Mouse (Mus musculus): Measurements from ENCODE around the gene Mt2. TPM values are rescaled to one million over a fixed set of nuclear protein-coding genes. Genes with fewer than 3 reads are reported as not detected.

Gene Mt2
- polyA plus RNA-seq, 1 experiment from 2014 or later = 47.5 TPM

- Histone ChIP-seq H3K27me3 (replicated peaks; ENCODE audit: control insufficient read depth, insufficient read depth, low read length) (peaks cover 47% of the 10 kb centered on the region), H3K4me1 (ENCODE audit: control insufficient read depth, insufficient read depth, low read length) (peaks cover 17% of the 10 kb centered on the region), H3K27ac (ENCODE audit: low read depth, low read length) (no peak within 1 kb of the TSS), H3K9ac (ENCODE audit: low read length) (peak within 1 kb of the TSS; percentile 64), H3K36me3 (ENCODE audit: control insufficient read depth, insufficient read depth, low read length) (no peaks in the 10 kb centered on the region), H3K4me2 (ENCODE audit: low read length) (peak within 1 kb of the TSS; percentile 86), H3K4me3 (ENCODE audit: low read depth, low read length) (peak within 1 kb of the TSS; percentile 41), H3K9me3 (replicated peaks; ENCODE audit: control insufficient read depth, low read length) (no peaks in the 10 kb centered on the region)
- under 1% methylated on average over 50 of the region's 50 CpGs for WGBS
- ATAC-seq (peak; percentile 87), DNase-seq (ENCODE audit: low spot score) (peak; percentile 89)
Observed at GRCm38 (mm10) chr8:94178857-94179712, 6.6 kb downstream of the Mt2 start, which contains the start of gene Mt1. Gene Mt1 (plus strand): TSS chr8:94179082.

DNA sequence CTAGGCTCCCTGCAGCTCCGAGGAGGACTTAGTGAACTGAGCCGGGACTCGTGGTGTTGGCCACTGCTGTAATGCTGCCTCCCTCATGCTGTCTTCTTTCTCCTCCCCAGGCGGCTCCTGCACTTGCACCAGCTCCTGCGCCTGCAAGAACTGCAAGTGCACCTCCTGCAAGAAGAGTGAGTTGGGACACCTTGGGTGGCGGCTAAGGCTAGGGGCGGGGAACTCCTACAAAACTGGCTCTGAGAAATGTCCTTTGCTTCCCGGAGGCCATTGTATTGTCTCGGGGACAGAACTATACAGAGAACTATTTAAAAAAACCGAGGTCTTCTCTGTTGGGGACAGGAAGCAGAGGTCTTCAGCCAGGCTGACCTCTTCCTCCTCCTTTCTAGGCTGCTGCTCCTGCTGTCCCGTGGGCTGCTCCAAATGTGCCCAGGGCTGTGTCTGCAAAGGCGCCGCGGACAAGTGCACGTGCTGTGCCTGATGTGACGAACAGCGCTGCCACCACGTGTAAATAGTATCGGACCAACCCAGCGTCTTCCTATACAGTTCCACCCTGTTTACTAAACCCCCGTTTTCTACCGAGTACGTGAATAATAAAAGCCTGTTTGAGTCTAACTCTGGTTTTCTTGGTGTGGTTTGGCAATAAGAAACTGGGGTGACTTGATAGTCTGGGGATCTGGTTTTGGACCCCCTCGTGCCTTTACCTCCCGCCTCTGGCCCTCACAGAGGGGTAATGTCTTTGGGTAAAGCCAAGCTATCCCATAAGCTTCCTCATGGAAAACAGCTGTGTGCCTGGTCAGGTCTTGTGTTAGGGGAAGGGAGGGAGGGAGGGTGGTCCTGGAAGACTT is 7.5 kb downstream of the Mt2 start:
- H3K9me3 ChIP-seq (replicated peaks; ENCODE audit: control insufficient read depth, low read length) = no peaks in the 10 kb centered on the region
- H3K27me3 ChIP-seq (replicated peaks; ENCODE audit: control insufficient read depth, insufficient read depth, low read length) = peaks cover 45% of the 10 kb centered on the region
- H3K36me3 ChIP-seq (ENCODE audit: control insufficient read depth, insufficient read depth, low read length) = no peaks in the 10 kb centered on the region
- H3K9ac ChIP-seq (ENCODE audit: low read length) = peak overlapping the region; percentile 64
- peak overlapping the region; percentile 86 for H3K4me2 ChIP-seq (ENCODE audit: low read length)
- ATAC-seq (no peak), DNase-seq (ENCODE audit: low spot score) (no peak)
- no peak overlapping the region for H3K27ac ChIP-seq (ENCODE audit: low read depth, low read length)
- H3K4me3 ChIP-seq (ENCODE audit: low read depth, low read length) = peak overlapping the region; percentile 41
- peaks cover 17% of the 10 kb centered on the region for H3K4me1 ChIP-seq (ENCODE audit: control insufficient read depth, insufficient read depth, low read length)
- WGBS = 4% methylated on average over 25 of the region's 25 CpGs

DNA sequence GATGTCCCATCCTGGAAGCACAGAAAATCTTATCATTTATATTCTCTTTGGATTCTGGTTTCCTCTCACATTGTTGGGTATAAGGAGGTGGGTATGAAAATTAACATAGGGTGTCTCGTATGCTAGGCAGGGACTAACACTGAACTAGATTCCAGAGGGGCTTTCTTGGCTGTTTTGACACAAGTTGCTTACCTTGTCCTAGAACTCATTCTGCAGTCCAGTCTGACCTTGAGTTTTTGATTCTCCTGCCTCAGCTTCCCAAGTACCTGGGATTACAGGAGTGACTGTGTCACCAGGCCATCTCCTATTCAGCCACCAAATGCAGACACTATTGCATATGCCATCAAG is 8.1 kb downstream of the Mt2 start:
- Histone ChIP-seq H3K4me3 (ENCODE audit: low read depth, low read length) (no peak overlapping the region), H3K9me3 (replicated peaks; ENCODE audit: control insufficient read depth, low read length) (no peaks in the 10 kb centered on the region), H3K36me3 (ENCODE audit: control insufficient read depth, insufficient read depth, low read length) (no peaks in the 10 kb centered on the region), H3K27me3 (replicated peaks; ENCODE audit: control insufficient read depth, insufficient read depth, low read length) (peaks cover 44% of the 10 kb centered on the region), H3K27ac (ENCODE audit: low read depth, low read length) (no peak overlapping the region), H3K4me1 (ENCODE audit: control insufficient read depth, insufficient read depth, low read length) (peaks cover 17% of the 10 kb centered on the region), H3K9ac (ENCODE audit: low read length) (no peak overlapping the region), H3K4me2 (ENCODE audit: low read length) (no peak overlapping the region)
- no peak for DNase-seq (ENCODE audit: low spot score)
- ATAC-seq = no peak
- 90% methylated on average over 1 of the region's 1 CpGs for WGBS

DNA sequence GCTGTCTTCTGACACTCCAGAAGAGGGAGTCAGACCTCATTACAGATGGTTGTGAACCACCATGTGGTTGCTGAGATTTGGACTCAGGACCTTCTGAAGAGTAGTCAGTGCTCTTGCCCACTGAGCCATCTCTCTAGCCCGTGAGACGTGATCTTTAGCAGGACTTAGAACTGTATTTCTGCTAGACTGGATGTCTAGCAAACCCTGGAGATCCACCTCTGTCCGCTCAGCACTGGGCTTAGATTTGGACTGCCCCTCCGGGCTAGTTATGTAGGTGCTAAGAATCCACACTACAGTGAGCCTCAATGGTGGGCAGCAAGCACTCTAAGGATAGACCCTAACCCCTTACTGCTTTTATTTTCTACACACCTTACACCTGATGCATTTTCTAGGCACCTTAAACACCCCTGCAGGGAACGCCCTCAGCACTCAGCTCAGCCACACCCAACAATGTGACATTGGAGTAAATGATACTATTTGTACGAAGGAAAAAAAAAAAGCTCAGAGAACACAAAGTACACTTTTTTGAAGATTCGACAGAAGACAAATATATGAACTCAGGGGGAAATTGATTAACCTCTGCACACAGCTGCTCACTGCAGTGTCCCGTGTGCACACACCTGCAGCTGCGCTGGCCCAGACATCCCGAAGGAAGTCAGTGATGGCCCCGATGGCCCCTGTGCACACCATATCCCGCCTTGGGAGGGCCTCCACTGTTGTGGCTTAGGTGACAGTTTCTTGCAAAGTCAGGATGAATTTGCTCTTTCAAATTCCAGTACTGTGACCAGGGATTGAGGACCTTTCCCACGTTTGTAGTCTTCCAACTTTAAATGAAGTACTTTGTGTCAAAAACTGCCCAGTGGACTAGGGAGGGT is 9.8 kb downstream of the Mt2 start:
- H3K27ac ChIP-seq (ENCODE audit: low read depth, low read length) = no peak overlapping the region
- H3K4me2 ChIP-seq (ENCODE audit: low read length) = peak overlapping the region; percentile 45; the same call in 1 of the 2 replicates
- H3K4me3 ChIP-seq (ENCODE audit: low read depth, low read length) = no peak overlapping the region
- H3K36me3 ChIP-seq (ENCODE audit: control insufficient read depth, insufficient read depth, low read length) = no peaks in the 10 kb centered on the region
- H3K9me3 ChIP-seq (replicated peaks; ENCODE audit: control insufficient read depth, low read length) = no peaks in the 10 kb centered on the region
- peaks cover 17% of the 10 kb centered on the region for H3K4me1 ChIP-seq (ENCODE audit: control insufficient read depth, insufficient read depth, low read length)
- 66% methylated on average over 13 of the region's 13 CpGs for WGBS
- ATAC-seq (no peak), DNase-seq (ENCODE audit: low spot score) (no peak)
- H3K9ac ChIP-seq (ENCODE audit: low read length) = no peak overlapping the region
- H3K27me3 ChIP-seq (replicated peaks; ENCODE audit: control insufficient read depth, insufficient read depth, low read length) = peaks cover 54% of the 10 kb centered on the region

- DNase-seq (ENCODE audit: low spot score) (peak; percentile 83), ATAC-seq (peak; percentile 70)
- no peaks in the 10 kb centered on the region for H3K36me3 ChIP-seq (ENCODE audit: control insufficient read depth, insufficient read depth, low read length)
- peaks cover 54% of the 10 kb centered on the region for H3K27me3 ChIP-seq (replicated peaks; ENCODE audit: control insufficient read depth, insufficient read depth, low read length)
- peak overlapping the region; percentile 17 for H3K4me3 ChIP-seq (ENCODE audit: low read depth, low read length)
- H3K4me2 ChIP-seq (ENCODE audit: low read length) = peak overlapping the region; percentile 45
- H3K4me1 ChIP-seq (ENCODE audit: control insufficient read depth, insufficient read depth, low read length) = peaks cover 17% of the 10 kb centered on the region
- 0 out of 2 replicates have a peak overlapping the region, but pooled peaks have one; percentile 17 for H3K9ac ChIP-seq (ENCODE audit: low read length)
- no peaks in the 10 kb centered on the region for H3K9me3 ChIP-seq (replicated peaks; ENCODE audit: control insufficient read depth, low read length)
- under 1% methylated on average over 16 of the region's 16 CpGs for WGBS
- no peak overlapping the region for H3K27ac ChIP-seq (ENCODE audit: low read depth, low read length)
Observed at GRCm38 (mm10) chr8:94183117-94183516, 10.7 kb downstream of the Mt2 start.

GRCm38 (mm10) chr8:94184357-94184843 is 11.9 kb downstream of the Mt2 start:
- DNase-seq (ENCODE audit: low spot score) = no peak
- H3K4me2 ChIP-seq (ENCODE audit: low read length) = no peak overlapping the region
- ATAC-seq = no peak
- H3K9me3 ChIP-seq (replicated peaks; ENCODE audit: control insufficient read depth, low read length) = no peaks in the 10 kb centered on the region
- H3K27ac ChIP-seq (ENCODE audit: low read depth, low read length) = no peak overlapping the region
- peaks cover 48% of the 10 kb centered on the region for H3K27me3 ChIP-seq (replicated peaks; ENCODE audit: control insufficient read depth, insufficient read depth, low read length)
- no peak overlapping the region for H3K4me3 ChIP-seq (ENCODE audit: low read depth, low read length)
- peaks cover 18% of the 10 kb centered on the region for H3K4me1 ChIP-seq (ENCODE audit: control insufficient read depth, insufficient read depth, low read length)
- WGBS = 28% methylated on average over 12 of the region's 12 CpGs
- H3K9ac ChIP-seq (ENCODE audit: low read length) = no peak overlapping the region
- no peaks in the 10 kb centered on the region for H3K36me3 ChIP-seq (ENCODE audit: control insufficient read depth, insufficient read depth, low read length)

DNA sequence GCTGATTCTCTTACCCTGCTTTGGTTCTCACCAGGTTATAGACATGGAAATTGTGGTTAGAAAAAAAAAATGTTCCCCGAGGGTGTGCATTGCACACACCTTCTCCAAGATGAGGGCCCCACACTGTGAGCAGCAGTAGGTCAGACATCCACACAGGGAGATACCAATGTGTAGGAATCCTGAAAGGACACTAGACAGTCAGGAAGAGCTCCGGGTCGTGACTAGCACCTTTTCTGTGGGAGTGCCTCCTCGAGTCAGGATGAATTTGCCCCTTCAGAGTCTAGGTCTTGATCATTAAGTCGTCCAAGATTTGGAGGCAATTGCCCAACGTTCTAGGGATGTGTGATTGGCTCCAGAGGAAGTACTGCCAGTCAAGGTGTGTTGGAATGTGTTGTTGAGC is 13.3 kb downstream of the Mt2 start:
- Histone ChIP-seq H3K4me2 (ENCODE audit: low read length) (no peak overlapping the region), H3K9ac (ENCODE audit: low read length) (no peak overlapping the region), H3K4me3 (ENCODE audit: low read depth, low read length) (no peak overlapping the region), H3K4me1 (ENCODE audit: control insufficient read depth, insufficient read depth, low read length) (peaks cover 14% of the 10 kb centered on the region), H3K27ac (ENCODE audit: low read depth, low read length) (no peak overlapping the region), H3K27me3 (replicated peaks; ENCODE audit: control insufficient read depth, insufficient read depth, low read length) (peaks cover 36% of the 10 kb centered on the region), H3K9me3 (replicated peaks; ENCODE audit: control insufficient read depth, low read length) (no peaks in the 10 kb centered on the region), H3K36me3 (ENCODE audit: control insufficient read depth, insufficient read depth, low read length) (no peaks in the 10 kb centered on the region)
- 73% methylated on average over 6 of the region's 6 CpGs for WGBS
- no peak for ATAC-seq
- no peak for DNase-seq (ENCODE audit: low spot score)

GRCm38 (mm10) chr8:94186542-94186941 is 14.1 kb downstream of the Mt2 start:
- 3% methylated on average over 17 of the region's 17 CpGs for WGBS

More at GRCm38 (mm10) chr8:94186542-94186941, 14.1 kb downstream of the Mt2 start:
- Histone ChIP-seq H3K4me2 (ENCODE audit: low read length) (0 out of 2 replicates have a peak overlapping the region, but pooled peaks have one; percentile 6), H3K4me1 (ENCODE audit: control insufficient read depth, insufficient read depth, low read length) (peaks cover 14% of the 10 kb centered on the region), H3K36me3 (ENCODE audit: control insufficient read depth, insufficient read depth, low read length) (no peaks in the 10 kb centered on the region), H3K9ac (ENCODE audit: low read length) (no peak overlapping the region), H3K27ac (ENCODE audit: low read depth, low read length) (no peak overlapping the region), H3K4me3 (ENCODE audit: low read depth, low read length) (no peak overlapping the region), H3K27me3 (replicated peaks; ENCODE audit: control insufficient read depth, insufficient read depth, low read length) (peaks cover 36% of the 10 kb centered on the region), H3K9me3 (replicated peaks; ENCODE audit: control insufficient read depth, low read length) (no peaks in the 10 kb centered on the region)
- DNase-seq (ENCODE audit: low spot score) (peak; percentile 51), ATAC-seq (no peak)
